Mouse (Mus musculus): ENCODE measurements around the gene Celsr3.

- TF ChIP-seq POLR2A (IDR thresholded peaks at IDR 0.05; ENCODE audit: borderline replicate concordance, low read depth, low read length) (no peak), CTCF (IDR thresholded peaks at IDR 0.05; ENCODE audit: low read depth, low read length) (no peak)
These were observed 28.6 kb upstream of the Celsr3 start for GRCm38 (mm10) chr9:108797477-108797876.

All from bone marrow macrophage, adult 2 months (primary cell).